Mouse (Mus musculus) right cerebral cortex, postnatal 10 days (tissue): ENCODE data around the gene Pde4c.

Source experiments
- DNase-seq, 2 experiments: peaks; one replicate each; pipeline ENCODE4 v3.0.0; 2021; ENCODE audit warnings: low spot score in 2 of 2

Gene Pde4c

DNA sequence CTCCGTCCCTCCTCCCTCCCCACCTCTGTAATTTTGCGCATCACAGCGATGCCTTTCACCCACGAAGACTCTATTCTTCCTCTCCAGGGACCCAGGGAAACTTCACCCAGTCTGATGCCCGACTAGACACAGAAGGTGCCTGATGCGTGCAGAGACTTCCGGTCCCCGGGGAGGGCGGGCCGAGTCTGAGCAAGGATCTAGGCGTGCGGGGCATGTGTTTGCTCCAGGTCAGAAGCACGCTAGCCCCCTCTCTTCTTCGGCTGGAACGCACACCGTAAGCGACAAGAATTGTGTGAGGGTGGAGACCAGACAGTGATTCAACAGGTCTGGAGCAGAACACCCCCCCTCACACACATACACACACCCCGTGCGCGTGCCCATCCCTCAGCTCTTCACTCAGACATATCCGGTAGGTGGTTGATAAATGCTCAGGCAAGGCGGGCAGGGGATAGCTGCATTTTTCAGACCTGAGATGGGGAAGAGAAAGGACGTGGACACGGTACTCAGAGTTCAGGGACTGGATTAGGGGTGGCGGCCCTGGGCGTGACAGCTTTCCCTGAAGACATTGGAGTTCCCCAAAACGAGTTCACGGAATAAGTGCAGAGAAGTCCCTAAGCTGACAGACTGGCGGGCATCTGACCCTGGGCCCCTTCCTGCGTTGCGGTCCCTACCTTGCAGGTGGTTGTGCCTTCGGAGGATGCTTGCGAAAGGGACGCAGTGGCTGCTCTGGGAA lies 42.5 kb downstream of the Pde4c start:
- peak in 1 of 2 experiments; percentile 58 for DNase-seq

DNA sequence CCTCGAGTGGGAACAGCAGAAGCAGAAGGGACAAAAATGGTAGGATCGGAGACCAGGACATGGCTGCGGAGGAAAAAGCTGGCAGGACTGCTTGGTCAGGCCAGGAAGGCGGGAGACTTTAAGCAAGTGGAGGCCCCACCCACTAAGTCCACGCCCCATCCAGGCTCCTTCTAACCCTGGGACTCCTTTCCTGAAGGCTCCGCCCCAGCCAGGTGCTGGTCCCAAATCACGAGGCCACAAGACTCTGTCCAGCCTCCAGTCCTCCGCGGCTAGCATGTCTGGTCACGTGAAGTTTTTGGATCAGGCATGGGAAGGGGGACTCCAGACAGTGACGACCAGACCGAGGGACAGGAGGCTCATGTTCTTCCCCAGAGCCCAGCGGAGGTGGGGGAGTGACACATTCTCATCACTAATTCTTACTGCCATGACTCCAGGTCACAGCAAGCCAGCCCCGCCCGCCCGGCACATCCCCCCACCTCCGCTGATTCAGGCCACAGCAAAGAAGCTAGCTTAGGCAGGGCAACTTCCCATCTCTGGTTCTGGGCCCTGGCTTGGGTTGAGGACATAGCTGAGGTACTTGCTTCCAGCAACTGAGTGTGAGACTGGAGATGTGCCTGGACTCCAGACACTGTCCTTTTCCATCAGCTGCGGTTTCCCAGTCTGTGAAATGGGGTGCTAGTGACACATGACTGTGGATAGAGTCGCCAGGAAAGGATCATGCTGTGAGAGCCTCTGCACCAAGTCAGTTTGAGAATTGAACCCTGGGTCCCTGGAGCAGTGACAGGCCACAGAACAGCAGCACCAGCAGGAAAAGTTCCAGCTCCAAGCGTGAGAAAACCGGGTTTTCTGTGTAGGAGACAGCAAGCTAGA lies 43.3 kb downstream of the Pde4c start:
- DNase-seq: peak in 1 of 2 experiments; percentile 58

DNA sequence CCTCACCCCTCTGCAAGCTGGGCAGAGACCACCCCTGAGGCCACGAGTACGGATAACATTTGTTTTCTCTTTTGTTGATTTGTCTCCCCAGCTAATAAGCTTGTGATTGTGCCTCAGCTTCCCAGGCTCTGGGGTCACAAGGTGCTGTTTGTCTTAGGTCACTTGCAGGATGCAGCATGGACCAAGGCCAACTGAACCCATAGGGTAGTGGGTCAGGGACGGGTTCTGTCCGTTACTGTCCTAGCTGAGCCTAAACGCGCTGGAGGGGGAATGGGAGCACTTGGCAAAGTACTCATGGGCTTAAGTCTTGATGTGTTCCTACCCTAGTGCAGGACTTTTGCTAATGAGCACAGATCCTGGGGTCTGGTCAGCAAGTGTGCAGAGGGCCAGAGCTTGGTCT lies 44.0 kb downstream of the Pde4c start:
- no peak for DNase-seq

DNA sequence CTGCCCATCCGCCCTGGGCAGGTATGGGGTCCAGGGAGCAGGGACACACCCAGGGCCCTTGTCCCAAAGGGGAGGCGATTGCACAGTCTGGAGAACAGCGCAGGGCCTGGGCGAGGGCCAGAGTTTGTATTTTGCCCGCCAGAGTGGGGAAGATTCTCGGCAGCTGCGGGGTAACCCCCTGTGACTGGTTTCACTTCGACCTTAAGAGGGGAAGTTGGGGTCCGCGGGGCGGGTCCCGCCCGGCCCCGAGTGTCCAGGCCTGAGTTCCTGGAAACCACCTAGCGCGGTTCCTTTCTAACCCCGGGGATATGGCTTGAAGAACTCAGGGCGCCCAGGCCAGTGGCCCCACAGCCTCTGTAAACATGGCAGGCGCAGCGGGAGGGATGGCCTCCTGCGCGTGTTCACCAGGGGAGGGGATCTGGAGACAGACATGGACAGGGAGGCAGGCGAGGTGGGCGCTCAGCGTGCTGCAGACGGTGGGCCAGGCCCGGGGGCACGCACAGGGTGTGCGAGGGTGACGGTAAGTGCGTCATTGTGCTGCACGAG lies 44.8 kb downstream of the Pde4c start:
- DNase-seq: peak in 1 of 2 experiments; percentile 63

DNA sequence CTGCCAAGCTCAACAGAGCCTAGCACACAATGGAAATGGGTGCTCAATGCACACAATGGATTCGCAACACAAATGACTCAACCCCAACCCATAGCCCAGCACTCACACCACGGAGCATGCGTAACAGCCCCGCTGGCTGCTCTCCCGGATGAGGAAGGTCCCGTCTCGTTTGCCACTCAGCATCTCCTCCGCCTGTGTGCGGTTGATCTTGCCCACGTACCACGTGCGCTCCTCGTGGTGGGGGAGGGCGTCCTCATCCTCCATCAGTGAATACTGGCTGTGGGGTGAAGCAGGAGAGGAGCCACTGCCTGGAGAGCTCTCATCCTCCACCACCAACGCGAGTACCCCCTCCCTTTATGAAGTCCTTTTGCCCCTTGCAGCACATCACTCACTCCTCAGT lies 45.4 kb downstream of the Pde4c start:
- DNase-seq: peak in 1 of 2 experiments; percentile 60

DNA sequence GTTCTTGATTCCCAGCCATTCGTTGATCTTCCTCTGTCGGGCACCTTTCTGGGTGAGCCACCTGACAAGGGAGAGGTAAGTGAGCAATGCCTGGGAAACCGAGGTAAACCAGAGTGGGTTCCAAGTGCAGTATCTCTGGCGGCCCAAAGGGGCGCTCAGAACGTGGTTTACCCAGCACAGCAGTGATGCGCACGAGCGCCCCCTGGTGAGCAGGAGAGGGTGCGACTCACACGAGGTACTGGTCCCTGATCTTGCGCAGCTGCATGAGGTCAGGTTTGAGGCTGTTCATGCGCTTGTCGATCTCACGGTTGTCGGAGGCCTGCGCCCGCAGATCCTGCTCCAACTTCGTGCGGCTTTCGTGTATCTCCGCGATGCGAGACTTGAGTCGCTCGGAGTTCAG lies 45.8 kb downstream of the Pde4c start:
- peak; percentile 94 to 97 for DNase-seq

DNA sequence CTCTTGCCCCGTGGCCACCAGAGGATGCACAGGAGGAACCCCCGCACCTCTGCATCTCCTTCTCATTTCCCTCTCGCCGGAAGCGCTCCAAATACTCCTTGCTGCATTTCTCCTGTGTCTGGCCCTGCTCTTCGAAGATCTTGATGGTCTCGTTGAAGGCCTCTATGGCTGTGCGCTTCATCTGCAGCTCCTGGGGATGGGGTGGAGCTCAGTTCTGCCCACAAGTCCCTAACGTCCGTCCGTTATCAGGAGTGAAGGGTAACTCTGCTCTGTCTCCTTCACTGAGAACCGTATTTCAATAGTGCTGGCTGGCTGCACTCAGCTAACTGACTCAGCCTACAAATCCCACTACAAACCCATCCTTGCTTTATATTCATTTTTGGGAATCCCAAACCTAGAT lies 46.3 kb downstream of the Pde4c start:
- DNase-seq: no peak

DNA sequence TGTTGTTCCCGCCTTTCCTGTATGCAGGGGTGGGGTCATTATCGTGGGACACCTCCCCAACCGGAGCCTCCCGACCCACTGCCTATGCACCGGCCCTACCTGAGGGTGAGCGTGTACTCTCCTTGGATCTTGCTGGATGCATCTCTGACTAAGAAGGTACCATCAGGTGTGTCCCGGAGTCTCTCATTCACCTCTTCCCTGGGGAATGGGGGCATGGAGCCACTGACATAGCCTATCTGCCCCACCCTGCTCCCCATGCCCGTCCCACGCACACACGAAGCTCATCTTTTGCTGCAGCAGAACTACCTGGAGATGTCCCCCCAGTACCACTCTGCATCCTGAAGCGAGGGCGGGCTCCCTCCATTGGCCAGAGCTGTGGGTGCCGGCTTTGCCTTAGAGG lies 47.2 kb downstream of the Pde4c start:
- no peak for DNase-seq

DNA sequence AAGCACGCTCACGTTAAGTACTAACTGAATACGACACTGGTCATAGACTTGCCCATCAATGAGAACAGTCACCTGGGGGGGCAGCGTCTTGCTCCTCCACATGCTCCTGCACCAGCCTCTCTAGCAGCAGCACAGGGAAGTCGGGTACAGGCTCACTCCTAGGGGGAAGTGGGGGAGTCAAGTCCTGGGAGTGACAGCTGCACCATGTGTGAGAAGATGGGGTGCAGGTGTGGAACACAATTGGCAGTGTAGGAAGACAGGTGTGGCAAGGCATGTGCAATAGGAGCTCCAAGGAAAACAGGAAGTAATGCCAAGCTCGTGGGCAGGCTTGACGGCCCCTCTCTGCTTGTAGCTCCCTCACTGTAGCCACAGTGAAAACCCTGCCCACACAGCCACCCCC lies 47.7 kb downstream of the Pde4c start:
- no peak for DNase-seq

DNA sequence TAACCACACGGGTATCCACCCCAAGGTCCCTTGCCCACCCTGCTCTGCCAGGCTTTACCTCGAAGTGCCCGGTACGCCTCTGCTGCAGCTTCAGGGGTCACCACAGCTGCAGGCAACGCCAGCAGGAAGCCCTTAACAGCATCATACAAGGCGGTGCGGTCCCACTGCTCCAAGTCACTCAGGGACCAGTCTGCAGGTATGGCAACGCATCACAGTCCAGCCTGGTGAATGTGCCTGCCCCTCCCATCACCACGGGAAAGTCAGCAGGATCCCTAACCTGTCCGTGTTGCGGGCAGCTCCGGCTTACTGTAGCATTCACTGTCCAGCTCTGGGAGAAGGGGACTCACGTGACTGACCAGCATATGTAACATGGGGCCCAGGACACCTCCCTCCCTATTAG lies 48.6 kb downstream of the Pde4c start:
- no peak for DNase-seq

DNA sequence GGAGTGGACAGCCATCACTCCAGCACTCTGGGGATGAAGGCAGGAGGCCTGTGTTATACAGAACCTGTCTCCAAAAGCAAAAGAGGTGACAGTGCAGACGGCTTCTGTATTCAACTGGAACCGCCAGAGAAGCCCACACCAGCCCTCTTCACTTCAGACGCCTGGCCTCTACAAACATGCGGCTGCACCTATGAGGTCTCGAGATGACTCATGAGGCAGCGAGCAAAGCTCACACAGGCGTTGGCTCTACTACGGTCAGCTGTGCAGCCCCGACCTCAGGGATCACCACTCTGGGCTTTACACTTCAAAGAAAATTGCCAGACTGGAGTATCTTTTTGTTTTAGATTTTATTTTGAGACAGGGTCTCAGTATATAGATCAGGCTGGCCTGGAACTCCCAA lies 49.4 kb downstream of the Pde4c start:
- no peak for DNase-seq

DNA sequence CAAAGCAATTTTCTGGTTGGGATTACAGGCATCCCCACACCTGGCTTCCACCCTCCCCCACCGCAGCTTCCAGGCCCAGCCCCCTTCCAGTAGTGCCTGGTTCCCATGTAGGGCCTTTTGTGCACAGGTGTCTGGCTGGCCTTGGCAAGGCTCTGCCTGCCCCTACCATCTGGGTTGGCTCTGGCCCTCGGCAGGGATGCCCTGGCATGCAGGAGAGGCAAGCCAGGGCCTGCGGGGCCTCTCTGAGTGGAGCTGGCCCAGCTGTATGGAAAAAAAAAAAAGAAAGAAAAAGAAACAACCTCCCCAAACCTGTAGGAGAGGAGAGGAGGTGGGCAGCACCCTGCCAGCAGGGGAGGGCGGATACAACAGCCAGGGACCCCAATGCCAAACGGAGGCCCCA lies 49.9 kb downstream of the Pde4c start:
- DNase-seq: no peak

DNA sequence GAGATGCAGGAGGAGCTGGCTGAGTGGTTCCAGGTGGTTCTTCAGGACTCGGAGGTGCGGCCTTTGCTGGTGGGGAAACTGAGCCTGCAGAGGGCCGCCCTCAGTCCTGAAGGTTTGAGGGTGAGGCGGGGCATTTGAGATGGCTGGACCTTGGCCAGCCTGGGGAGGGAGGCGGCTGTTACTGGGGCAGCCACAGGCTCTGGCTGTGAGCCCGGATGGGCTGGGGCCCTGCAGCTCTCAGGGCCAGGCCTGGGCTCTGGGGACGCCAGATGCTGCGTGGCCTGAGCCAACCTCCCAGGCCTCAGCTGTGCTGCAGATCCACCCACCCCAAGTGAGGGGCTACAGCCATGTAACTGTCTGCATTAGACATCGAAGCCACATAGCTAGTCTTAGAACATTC lies 50.3 kb downstream of the Pde4c start:
- peak; percentile 85 to 89 for DNase-seq

DNA sequence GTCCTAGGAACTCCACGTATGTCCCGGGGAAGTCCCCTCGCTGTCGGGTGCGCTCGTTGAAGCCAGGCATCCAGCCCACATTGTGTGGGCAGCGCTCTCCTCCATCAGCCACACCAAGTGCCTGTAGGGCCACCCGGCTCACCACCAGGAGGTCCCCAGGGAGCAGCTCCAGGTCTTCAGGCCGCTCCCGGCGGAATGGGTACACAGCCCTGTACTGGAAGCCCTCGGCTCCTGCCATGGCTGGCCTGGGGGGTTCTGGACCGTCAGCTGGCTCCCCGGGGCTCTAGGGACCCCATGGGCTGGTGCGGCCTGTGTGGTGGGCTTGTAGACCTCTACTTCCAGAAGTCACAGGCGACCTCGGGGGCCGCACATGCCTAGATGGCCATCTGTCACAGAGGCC lies 51.2 kb downstream of the Pde4c start:
- DNase-seq: no peak

DNA sequence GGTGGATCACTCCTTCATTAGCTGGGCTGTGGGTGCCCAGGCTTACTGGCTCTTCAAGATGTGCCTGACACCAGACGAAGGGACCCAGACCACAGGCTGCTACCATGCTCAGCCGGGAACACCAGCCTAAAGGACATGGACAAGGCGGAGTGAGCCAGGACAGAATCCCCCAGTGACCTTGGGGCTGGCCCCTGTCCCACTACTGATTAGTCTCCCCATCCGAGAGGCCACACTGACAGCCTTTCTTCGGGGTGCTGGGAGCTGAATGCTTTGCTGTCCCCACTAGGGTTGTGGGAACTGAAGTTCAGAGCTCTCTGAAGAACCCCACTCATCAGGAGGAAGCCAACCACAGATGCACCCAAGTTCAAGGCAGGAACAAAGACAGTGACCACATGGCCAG lies 51.7 kb downstream of the Pde4c start:
- DNase-seq: no peak

DNA sequence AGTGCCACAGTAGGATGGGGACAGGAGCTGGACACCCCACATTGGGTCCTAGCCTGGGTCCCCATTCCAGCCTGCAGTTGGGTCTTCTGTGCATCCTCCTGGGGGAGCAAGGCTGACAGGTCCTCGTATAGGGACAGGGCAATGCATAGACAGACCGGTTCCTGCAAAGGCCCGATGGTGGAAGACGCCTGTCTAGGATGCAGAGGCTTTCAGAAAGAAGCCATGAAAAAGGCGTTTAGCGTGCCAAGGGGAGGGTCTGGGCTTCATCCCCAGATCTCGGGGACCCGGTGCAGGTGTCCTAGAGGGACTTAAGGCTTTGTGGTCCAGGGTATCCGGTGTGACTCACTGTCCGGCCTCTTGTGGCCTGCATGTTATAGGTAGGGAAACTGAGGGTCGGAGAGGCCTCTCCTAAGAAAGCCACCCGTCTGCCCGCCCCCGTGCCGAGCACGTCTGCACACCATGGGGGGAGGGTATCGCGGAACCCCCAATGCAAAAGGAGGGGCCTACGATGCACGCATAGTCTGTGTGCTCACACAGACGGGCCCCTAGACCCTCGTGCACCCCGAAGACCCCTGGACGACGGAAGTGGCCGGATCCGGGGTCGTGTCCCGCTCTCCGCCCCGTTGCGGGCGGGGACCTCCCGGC lies 52.5 kb downstream of the Pde4c start:
- DNase-seq: peak in 1 of 2 experiments; percentile 63

DNA sequence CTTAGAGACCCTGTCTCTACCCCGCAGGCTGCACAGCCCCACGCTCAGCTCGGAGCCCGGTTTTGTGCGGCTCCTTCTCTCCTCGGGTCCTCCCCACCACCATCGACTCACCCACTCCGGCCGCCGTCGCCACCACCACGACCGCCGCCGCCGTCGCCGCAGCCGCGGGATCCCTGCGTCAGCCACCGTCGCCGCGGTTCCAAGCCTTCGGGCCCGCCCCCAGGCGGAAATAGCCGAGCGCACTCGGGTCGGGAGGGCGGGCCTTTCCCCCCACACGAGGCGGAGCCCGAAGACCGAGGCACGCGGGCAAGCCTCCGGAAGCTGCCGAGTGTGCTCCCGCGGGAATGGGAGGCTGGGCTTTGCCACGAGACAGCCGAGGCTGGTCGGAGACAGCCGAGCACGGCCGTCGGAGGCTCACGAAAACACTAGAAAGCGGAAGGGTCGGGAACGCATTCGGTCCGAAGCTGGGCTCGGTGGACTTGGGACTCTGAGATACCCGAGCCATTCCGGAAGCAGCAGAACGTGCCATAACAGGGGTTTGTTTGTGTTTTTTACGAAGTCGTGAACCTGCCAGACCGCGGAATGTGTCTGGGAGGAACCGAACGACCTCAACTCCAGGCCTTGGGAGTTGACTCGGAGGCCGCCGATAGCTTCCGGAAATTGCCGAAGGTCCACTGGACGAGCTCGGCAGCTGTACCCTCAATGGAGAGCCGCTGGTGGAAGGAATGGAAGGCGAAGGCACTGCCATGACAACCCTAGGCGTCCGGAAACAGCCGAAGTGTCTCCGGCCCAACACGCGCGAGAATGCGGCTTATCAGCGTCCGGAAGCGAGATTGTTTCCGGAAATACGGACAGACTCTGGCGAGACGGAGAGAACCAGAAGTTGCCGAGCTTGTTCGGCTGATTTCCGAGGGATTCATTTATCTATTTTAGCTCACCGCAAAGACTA lies 53.2 kb downstream of the Pde4c start, which contains the start of gene Pik3r2:
Gene Pik3r2, minus strand, starts transcription at position 218 of the 949 bp plus-strand sequence.
- peak; percentile 99 for DNase-seq

DNA sequence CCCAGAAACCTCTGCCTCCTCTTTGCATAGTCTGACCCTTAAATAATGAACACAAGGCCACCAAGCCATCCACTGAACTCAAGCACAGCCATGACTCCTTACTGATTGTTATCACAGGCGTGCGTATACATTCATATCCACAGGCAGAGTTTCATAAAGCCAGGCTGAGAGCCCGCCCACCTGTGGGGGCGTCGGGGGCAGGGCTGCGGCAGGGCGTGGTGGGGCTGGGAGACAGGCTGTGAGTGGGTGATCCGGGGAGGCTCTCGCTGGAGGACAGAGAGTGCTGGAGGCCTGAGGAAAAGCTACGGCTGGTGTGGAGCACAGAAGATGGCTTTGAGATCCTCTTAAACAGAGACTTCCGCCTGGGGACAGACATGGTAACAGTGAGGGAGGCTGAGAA lies 56.6 kb downstream of the Pde4c start:
- DNase-seq: no peak

DNA sequence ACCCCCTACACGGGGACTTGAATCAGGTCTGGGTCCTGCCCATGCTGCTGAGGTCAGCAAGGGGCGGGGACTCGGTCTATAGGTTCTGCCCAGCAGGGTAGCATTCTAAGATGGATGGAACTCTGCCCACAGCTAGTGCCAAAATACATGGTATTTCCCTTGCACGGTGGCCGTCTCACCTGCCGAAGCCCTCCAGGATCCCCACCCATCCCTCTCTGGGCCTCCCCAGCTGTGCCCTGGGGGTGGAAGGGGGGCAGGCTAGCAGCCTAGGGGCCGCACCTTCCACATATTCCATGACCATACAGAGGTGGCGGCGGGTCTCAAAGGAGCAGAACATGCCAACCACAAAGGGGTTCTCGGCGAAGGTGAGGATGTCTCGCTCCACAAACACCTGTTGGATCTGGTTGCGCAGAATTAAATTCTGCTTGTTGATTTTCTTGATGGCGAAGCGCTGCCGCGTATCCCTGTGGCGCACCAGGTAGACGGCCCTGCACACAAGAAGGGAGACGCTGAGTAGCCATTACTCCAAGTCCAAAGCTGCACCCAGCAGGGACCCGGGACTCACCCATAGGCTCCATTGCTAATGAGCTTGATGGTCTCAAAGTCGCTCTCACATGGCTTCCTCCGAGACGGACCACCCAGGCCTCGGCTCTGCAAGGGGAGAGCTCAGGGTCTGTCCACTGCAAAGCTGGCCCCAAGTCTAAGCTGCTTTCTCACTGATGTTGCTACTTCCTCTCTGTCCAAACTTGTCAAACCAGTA lies 63.0 kb downstream of the Pde4c start:
- no peak for DNase-seq

DNA sequence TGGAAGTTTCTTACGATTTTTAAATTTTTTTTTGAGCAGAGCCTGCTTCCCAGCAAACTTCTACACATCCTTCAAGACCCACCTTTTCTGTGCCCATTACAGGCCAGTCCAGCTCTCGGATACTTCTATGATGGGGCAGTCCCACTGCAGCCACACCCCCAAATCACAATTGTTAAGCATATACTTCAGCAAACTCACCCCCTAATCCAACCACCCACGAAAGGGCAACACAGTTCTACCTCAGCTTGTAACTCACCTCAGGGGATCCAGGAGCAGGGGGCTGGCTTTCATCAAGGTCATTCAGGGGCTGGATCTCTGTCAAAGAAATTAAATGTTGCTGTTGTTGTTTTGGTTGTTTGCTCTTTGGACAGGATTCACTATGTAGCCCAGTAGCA lies 63.5 kb downstream of the Pde4c start:
- no peak for DNase-seq
